Mouse (Mus musculus) erythroblast, embryonic 14.5 days (primary cell): Measurements from ENCODE around the gene Inhbb.

Source experiments
- GATA1 ChIP-seq: IDR thresholded peaks from 2 replicates; pipeline ENCODE4 v1.6.1; 2012; ENCODE audit warnings: low read length, inconsistent platforms, mixed read lengths
- TAL1 ChIP-seq: IDR thresholded peaks from 3 replicates; pipeline ENCODE4 v1.6.1; 2012; ENCODE audit warnings: low read length, inconsistent platforms, mixed read lengths

DNA sequence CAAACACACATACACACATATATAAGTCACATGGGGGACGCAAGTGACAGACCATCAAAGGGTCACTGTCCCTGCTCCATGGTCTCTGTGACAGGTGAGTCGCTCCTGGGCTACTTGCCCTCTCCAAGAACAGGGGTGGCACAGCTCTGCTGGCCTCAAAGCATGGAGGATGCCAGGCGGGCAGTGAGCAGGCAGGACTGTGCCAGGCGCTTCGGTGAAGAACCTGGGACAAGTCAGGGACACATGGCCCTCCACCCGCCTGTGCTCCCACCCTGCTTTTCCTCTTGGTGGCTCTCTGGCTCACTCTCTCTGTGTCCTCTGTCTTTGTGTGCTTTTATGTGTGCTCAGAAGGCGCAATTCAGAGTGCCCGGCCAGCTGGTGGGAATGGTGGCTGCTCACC, 5.4 kb downstream of the Inhbb start:
- no peak for TF ChIP-seq GATA1
- 0 out of 3 replicates have a peak, but pooled peaks have one; percentile 3 for TF ChIP-seq TAL1
